15 mouse cellular contexts compared by ENCODE assay signal in genomic region chr1:36895452-36895851, GRCm38 (mm10). TPM values are rescaled to one million over a fixed set of nuclear protein-coding genes. Genes with fewer than 3 reads are reported as not detected.
A peak's percentile ranks its signal among the peaks of the same experiment; 100 is the strongest.
DNase-seq lines count a peak whose midpoint lies in the region; TF ChIP-seq lines count a peak whose summit lies in the region.
"Had no signal": no experiment of that assay in that cellular context is flagged by ENCODE, and none has a peak within 500 bp of the region (broad histone marks: within the 10 kb centered on the region; RNA-seq: fewer than 3 reads in every experiment).

No protein-coding gene starts in this region.

- H3K27ac ChIP-seq in heart, adult 2 months, result no peak overlapping the region
- H3K27ac ChIP-seq in MEL (ENCODE audit: control insufficient read depth, low read depth, low read length), result no peak overlapping the region
- H3K27ac ChIP-seq: forebrain, embryonic 13.5 days; hindbrain, embryonic 13.5 days; hindbrain, postnatal 0 days had no signal

- H3K79me2 ChIP-seq in heart, adult 2 months (replicated peaks; ENCODE audit: control insufficient read depth, insufficient read depth, low read length), result peaks cover 7% of the 10 kb centered on the region
- peaks cover 23% of the 10 kb centered on the region for H3K79me2 ChIP-seq in MEL (ENCODE audit: control insufficient read depth, insufficient read depth, low read length, poor library complexity)
- peaks cover 67% of the 10 kb centered on the region for H3K79me2 ChIP-seq in myocyte (ENCODE audit: control insufficient read depth, insufficient read depth)

- no peak overlapping the region for H3K4me2 ChIP-seq in myocyte (ENCODE audit: low read depth)
- H3K4me2 ChIP-seq: forebrain, embryonic 13.5 days; hindbrain, embryonic 13.5 days had no signal

- no peaks in the 10 kb centered on the region for H3K27me3 ChIP-seq in heart, adult 2 months (ENCODE audit: control insufficient read depth, insufficient read depth, low read length)
- H3K27me3 ChIP-seq in MEL (ENCODE audit: control insufficient read depth in 1 of 2, insufficient read depth in 2 of 2, low read length in 2 of 2) (no peaks in the 10 kb centered on the region), myocyte (ENCODE audit: control insufficient read depth, insufficient read depth, insufficient read length) (no peaks in the 10 kb centered on the region)
- H3K27me3 ChIP-seq: forebrain, embryonic 13.5 days; hindbrain, embryonic 13.5 days had no signal

- no peak for TF ChIP-seq CTCF in heart, adult 2 months (IDR thresholded peaks at IDR 0.05)
- TF ChIP-seq CTCF in MEL (IDR thresholded peaks at IDR 0.05 in 2 of 3, conservative IDR thresholded peaks at IDR 0.05 in 1 of 3; ENCODE audit: control insufficient read depth in 1 of 3, insufficient read depth in 1 of 3, low read depth in 2 of 3, low read length in 3 of 3, poor library complexity in 1 of 3, severe bottlenecking in 1 of 3), result no peak

- no peak overlapping the region for H3ac ChIP-seq in myocyte (ENCODE audit: control insufficient read depth, insufficient read length)

- H3K4me1 ChIP-seq in heart, adult 2 months (ENCODE audit: control insufficient read depth, insufficient read depth, low read length), result peaks cover 12% of the 10 kb centered on the region
- H3K4me1 ChIP-seq in MEL (ENCODE audit: control insufficient read depth in 1 of 2, insufficient read depth in 2 of 2, low read length in 2 of 2), result peaks cover 0 to 8% of the 10 kb centered on the region in 2 experiments; a peak in 2 of 4 replicates

- 69% methylated on average over 3 of the region's 3 CpGs for WGBS in heart, adult 2 months

- no peak overlapping the region for H3K9ac ChIP-seq in heart, adult 2 months (ENCODE audit: low read depth, low read length)
- H3K9ac ChIP-seq in MEL (ENCODE audit: control insufficient read depth, low read depth, low read length, poor library complexity, severe bottlenecking), result no peak overlapping the region
- H3K9ac ChIP-seq: forebrain, embryonic 13.5 days; forebrain, postnatal 0 days; hindbrain, embryonic 13.5 days had no signal

- no peak for TF ChIP-seq EP300 in heart, adult 2 months (IDR thresholded peaks at IDR 0.05; ENCODE audit: insufficient read depth, low read depth, low read length)
- no peak for TF ChIP-seq EP300 in MEL (IDR thresholded peaks at IDR 0.05; ENCODE audit: low read depth in 1 of 2, low read length in 2 of 2)

- no peak for TF ChIP-seq POLR2A in heart, adult 2 months (IDR thresholded peaks at IDR 0.05; ENCODE audit: insufficient read depth, low read depth, low read length)
- TF ChIP-seq POLR2A in MEL (IDR thresholded peaks at IDR 0.05; ENCODE audit: control insufficient read depth in 1 of 2, insufficient read depth in 1 of 2, low read depth in 1 of 2, low read length in 2 of 2, poor library complexity in 1 of 2) (no peak), myocyte (IDR thresholded peaks at IDR 0.05; ENCODE audit: insufficient read length, low read depth) (no peak)

- DNase-seq in heart, adult 11 months, result peak; percentile 79
- no peak for DNase-seq in heart, adult 2 months
- peak; percentile 34 to 36 for DNase-seq in kidney, postnatal 4 days
- no peak for DNase-seq in kidney, adult 8-10 months
- DNase-seq in MEL (ENCODE audit: low read depth, low spot score), result no peak
- DNase-seq: adrenal gland, adult 8-10 months; adrenal gland, postnatal 36 days; cerebellum, adult 2 months; cerebellum, postnatal 25 days; forebrain, postnatal 0 days; gastrocnemius, postnatal 25 days had no signal

- no peak overlapping the region for H3K4me3 ChIP-seq in heart, adult 2 months
- H3K4me3 ChIP-seq in MEL (ENCODE audit: control insufficient read depth in 1 of 2, insufficient read depth in 1 of 2, low read depth in 2 of 2, low read length in 2 of 2) (no peak overlapping the region), myocyte (no peak overlapping the region)
- H3K4me3 ChIP-seq: forebrain, embryonic 13.5 days; hindbrain, embryonic 13.5 days had no signal

- H3K9me3 ChIP-seq in MEL (replicated peaks; ENCODE audit: insufficient read depth, low read length), result no peaks in the 10 kb centered on the region
- H3K9me3 ChIP-seq: forebrain, embryonic 13.5 days; hindbrain, embryonic 13.5 days had no signal

- TF ChIP-seq RAD21 in MEL (IDR thresholded peaks at IDR 0.05; ENCODE audit: low read depth, low read length), result no peak

- intact Hi-C loops in heart, adult 2 months (cut with DNase I), result no loop called here

- peaks cover 9% of the 10 kb centered on the region for H3K36me3 ChIP-seq in heart, adult 2 months (ENCODE audit: control insufficient read depth, insufficient read depth, low read length)
- H3K36me3 ChIP-seq in MEL (ENCODE audit: control insufficient read depth in 1 of 2, insufficient read depth in 2 of 2, low read length in 2 of 2) (peaks cover 0 to 9% of the 10 kb centered on the region in 2 experiments; a peak in 3 of 4 replicates), myocyte (ENCODE audit: control insufficient read depth, insufficient read depth) (no peaks in the 10 kb centered on the region)
- H3K36me3 ChIP-seq: hindbrain, embryonic 13.5 days had no signal

TF ChIP-seq in MEL, 35 proteins besides CTCF, POLR2A, EP300 and RAD21:
- TF ChIP-seq TCF12 (IDR thresholded peaks at IDR 0.05; ENCODE audit: low read depth, low read length) (no peak), MXI1 (IDR thresholded peaks at IDR 0.05; ENCODE audit: low read depth, low read length) (peak; percentile 58), MAZ (IDR thresholded peaks at IDR 0.05; ENCODE audit: low read depth, low read length) (no peak), USF1 (IDR thresholded peaks at IDR 0.05; ENCODE audit: low read depth, low read length) (no peak)

TF ChIP-seq in myocyte, 11 proteins besides CTCF, POLR2A, EP300 and RAD21:
- peak; percentile 70 for TF ChIP-seq REST (IDR thresholded peaks at IDR 0.05; ENCODE audit: insufficient read depth, insufficient read length)
- TF ChIP-seq POLR2AphosphoS2 (IDR thresholded peaks at IDR 0.05; ENCODE audit: insufficient read length, low read depth), result no peak
TF ChIP-seq in myocyte: peak in this region for 1.

RNA-seq across cellular contexts. Expression of gene Tmem131, which starts 48.0 kb away (rescaled TPM):
- total RNA-seq in heart, adult 2 months (2021), result 10 to 100 TPM; 28.1 to 30.0 TPM
- polyA plus RNA-seq in heart, adult 2 months (2012; rRNA removed), result 13.0 and 17.0 TPM in 2 replicates
- total RNA-seq in MEL (2012; rRNA removed), result 11.4 and 12.7 TPM in 2 replicates
- 100 to 1,000 TPM in 1 of 2 experiments, 10 to 100 TPM in 1; 48.8 to 196 TPM for polyA plus RNA-seq in MEL (2012; ENCODE audit: insufficient read depth in 1 of 2, insufficient read length in 2 of 2, low read depth in 1 of 2, low replicate concordance in 2 of 2, missing spikeins in 1 of 2)
- 12.2 TPM for polyA plus RNA-seq in myocyte (2012; fragmentation: generic; extraction: Trizol)

Comparison
In these comparisons a context has a peak if more than half of its experiments do, and no peak if none do; other contexts are left out.
1. DNase-seq: peak in heart, adult 11 months (single experiment) and kidney, postnatal 4 days (2 of 2); none in heart, adult 2 months (0 of 2), kidney, adult 8-10 months (0 of 2) and MEL (single experiment).